Mouse (Mus musculus): ENCODE results near the gene Csrnp1.

Gene Csrnp1

GRCm38 (mm10) chr9:119945173-119945900 lies 39.1 kb downstream of the Csrnp1 start:
- in situ Hi-C loops (cut with MboI, MseI): no loop called here

DNA sequence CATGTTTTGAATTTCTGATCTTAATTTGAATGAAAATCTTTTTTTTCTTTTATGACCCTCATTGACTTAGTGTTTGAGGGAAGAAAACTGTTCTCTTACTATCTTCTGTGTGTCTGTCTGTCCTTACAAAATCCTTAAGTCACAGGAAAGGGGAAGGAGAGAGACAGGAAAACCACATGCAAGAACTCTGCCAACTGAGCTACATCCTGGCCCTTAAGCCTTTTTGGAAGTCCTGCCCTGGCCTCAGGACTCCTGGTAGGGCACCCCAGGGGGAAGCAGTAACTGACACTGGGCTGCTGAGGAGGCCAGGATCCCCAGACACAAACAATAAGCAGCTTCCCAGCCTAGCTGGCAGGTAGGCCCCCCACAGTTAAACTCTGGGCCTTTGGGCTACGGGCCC lies 41.1 kb downstream of the Csrnp1 start:
- in situ Hi-C loops (cut with MboI, MseI): no loop called here

DNA sequence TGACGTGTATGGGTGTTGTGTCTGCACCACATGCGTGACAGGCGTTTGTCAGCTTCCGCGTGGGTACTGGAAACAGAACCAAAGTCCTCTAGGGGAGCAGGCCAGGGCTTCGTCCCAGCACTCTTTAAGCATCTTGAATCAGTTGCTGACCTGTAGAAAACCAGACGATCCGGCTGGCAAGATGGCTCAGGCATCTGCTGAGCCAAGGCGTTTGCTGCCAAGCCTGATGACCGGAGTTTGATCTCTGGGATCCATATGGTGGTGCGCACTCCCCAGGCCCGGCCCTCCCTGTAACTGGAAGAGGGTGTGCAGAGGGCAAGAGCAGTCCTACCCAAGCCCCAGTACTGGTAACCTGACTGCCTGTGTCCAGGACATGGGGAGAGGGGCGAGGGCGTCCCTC lies 42.6 kb downstream of the Csrnp1 start:
- in situ Hi-C loops (cut with MboI, MseI): no loop called here

- in situ Hi-C loops (cut with MboI, MseI): no loop called here
Measured at GRCm38 (mm10) chr9:119941407-119941806, 43.1 kb downstream of the Csrnp1 start.

- in situ Hi-C loops (cut with MboI, MseI): no loop called here
Measured at GRCm38 (mm10) chr9:119939646-119940045, 44.8 kb downstream of the Csrnp1 start.

DNA sequence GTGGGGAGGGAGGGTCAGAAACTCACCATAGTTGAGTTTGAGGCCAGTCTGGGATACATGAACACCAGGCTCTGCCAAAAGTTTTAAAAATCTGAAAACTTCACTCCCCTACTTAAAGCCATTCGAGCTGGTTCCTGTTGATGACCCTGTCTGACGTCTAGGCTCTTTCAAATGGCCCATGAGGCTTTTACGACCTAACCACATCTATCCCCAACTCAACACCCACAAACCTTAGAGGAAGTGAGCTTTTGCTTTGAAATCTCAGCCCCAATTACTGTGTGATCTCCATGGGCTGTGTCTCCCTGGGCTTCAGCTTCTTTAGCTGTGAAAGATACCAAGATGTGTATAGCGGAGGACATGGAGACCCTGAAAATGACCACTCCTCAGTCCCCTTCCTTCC lies 46.0 kb downstream of the Csrnp1 start:
- in situ Hi-C loops (cut with MboI, MseI): no loop called here

DNA sequence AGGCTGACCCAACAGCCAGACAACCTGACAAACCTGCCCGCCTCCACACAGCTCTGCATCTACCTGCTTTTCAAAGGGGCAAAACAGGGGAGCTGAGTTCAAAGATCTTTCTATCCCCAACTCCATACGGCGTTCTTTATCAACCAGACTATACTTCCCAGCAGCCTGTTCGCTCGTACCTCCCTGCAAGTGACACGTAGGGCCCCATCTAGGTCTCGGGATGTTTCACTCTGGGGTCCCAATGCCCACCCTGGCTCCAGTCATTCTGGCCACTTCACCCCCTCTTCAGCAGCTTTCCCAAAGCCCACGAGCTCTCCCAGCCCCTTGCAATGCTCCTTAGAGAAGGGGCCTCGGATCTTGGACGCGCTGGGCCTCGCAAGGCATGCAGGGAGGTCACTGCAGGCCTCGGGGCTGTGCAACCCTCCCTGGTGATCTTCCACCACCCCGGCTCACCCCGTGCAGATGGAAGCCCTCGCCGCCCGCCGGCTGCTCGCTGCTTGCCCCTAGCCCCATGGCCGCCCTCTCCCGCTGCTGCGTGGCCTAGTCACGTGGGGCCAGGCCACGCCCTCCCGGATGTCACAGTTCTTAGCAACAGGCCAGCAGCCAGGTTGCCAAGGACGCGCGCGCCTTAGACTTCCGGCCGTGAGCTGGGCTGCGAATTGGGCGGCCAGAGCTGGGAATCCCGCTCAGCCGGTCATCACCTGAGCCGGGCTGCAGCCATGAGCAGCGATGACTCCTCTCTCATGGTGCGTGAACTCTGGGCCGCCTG lies 47.3 kb downstream of the Csrnp1 start, which contains the start of the genes Gorasp1 and Ttc21a:
Gene Gorasp1, minus strand, starts transcription at position 561 of the 769 bp plus-strand sequence.
Gene Ttc21a, plus strand, starts transcription at position 602 of the 769 bp plus-strand sequence.
- in situ Hi-C loops (cut with MboI, MseI): no loop called here

- in situ Hi-C loops (cut with MboI, MseI): no loop called here
Measured at GRCm38 (mm10) chr9:119933675-119934074, 50.8 kb downstream of the Csrnp1 start.

DNA sequence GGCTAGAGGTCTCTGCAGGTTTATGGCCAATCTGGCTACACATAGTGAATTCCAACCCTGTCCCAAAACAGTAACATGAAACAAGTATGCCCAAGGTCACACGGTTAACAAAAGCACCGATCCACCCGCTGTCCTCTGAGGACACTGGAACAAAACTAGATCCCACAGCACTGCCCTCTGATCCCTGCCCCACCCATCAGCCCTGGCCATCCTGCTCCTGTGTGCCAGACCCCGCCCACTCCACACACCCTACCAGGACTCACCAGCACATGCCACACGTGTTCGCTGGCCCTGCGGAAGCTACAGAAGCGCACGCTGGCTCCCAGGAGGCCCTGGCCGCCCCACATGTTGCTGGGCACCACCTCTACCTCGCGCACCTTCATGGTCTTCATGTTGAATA lies 52.1 kb downstream of the Csrnp1 start:
- in situ Hi-C loops (cut with MboI, MseI): no loop called here

DNA sequence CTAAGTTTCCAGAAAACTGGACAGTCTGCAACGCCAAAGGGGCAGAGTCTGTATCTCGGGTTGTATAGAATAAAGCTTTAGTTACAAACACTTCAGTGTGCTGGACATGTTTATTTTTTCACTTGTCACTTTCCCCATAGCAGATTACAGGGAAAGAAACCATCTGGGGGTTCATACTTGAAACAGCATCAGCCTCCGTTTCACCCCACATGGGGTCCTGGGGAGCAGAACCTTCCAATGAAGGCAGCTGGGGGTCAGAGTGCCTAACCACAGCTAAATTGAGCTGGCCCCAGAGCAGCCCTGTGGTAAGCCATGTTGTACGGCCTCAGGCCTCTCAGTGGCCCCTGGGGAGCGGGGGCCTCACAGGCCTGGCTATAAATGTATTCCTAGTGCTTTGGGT lies 58.0 kb downstream of the Csrnp1 start:
- in situ Hi-C loops (cut with MboI, MseI): no loop called here

- in situ Hi-C loops (cut with MboI, MseI): no loop called here
Measured at GRCm38 (mm10) chr9:119925729-119926128, 58.7 kb downstream of the Csrnp1 start.

- in situ Hi-C loops (cut with MboI, MseI): no loop called here
Measured at GRCm38 (mm10) chr9:119925120-119925657, 59.3 kb downstream of the Csrnp1 start.

DNA sequence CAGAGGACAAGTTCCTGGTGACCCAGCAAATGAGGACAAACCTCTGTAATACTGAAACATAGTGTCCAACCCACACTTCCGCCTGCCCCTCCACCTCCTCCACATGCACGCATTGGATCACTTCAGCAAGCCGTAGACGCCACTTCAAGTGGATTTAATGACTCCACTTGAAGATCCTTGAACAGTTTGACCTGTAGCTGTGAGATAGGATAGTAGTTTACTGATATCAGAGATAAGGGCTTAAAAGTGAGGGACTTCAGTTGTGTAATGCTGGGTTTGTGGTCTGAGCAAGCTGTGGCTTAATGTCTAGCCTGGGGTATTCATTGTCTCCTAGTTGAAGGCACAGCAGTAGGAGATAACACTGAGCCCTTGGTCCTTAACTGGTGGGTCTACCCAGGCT lies 61.0 kb downstream of the Csrnp1 start:
- in situ Hi-C loops (cut with MboI, MseI): no loop called here
